Mouse (Mus musculus): ENCODE data around the gene Brca1.
"Not testable (repeated sequence)": the region's sequence is repeated elsewhere in the genome, so short reads cannot be mapped to it uniquely, and the experiment has no call there.

The Brca1 gene

DNA sequence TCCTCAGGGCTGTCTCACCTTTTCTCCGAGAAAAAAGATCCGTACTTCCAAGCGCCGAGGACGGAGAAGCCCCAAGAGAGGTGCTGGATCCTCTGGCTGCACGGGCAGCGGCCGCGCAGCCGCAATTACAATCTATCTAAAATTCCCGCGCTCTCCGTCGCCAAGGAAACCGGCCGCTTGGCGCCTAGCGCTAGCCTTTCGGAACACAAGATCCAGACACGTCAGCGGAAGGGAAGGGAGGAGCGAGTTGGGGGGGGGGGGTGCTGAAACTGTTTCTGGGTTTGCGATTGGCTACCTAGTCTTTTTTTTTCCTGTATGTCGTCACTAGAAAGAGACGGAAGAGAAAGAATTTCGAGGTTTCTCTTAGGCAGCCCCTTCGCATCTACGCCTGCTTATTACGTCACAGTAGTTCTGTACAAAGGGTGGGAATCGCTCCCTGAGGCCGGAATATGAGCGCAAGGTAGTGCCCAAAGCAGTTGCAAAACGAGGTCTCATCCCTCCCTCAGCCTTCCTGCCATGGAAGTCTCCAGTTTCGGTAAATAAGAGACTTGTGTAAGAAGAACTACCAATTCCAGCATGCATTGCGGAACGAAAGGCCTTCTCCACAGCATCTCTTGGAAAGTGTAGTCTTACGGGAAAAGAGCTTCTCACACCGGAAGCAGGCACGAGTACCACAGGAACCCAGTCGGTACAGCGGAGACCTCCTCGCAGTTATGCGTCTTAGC lies at the start of gene Brca1, which contains the start of gene Nbr1:
TSS of gene Brca1 (minus strand) at position 205 of the 725 bp plus-strand sequence.
TSS of gene Nbr1 (plus strand) at position 399 of the 725 bp plus-strand sequence.
- DNase-seq (ENCODE audit: low read depth, low spot score): peak; percentile 99

- no peak for DNase-seq (ENCODE audit: low read depth, low spot score)
Measured at GRCm38 (mm10) chr11:101599156-101599555, 47.4 kb upstream of the Brca1 start, which contains the start of gene Gm11634. Gm11634 (minus strand) TSS chr11:101599256.

DNA sequence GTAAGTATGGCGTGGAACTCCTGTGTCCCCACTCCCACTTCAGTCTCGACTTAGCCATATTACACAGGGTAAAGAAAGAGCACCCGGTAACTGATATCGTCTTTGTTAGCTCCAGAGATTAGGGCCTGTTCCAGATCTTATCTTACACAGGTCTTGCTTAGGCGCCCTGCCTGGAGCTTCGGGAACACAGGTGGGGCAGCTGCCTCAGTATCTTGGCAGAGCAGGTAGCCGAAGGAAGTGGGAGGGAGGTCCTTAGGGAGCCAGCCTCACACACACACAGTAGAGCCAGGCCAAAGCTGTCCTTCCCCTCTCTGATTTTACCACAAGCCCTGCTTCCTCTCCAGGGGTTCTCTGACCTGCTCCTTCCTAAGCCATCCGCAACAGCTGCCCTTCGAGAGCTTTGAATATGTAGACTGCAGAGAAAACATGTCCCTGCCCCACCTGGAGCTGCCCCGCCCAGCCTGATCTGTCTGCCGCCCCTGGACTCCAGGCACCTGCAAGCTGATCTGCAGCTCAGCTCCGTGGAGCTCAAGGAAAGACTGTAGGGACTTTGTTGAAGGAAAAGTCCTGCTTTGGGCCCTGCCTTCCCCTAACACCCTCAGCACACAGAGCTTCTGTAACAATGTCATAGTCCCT lies 38.4 kb upstream of the Brca1 start:
- DNase-seq (ENCODE audit: low read depth, low spot score): no peak

GRCm38 (mm10) chr11:101589444-101589843 lies 37.7 kb upstream of the Brca1 start:
- DNase-seq (ENCODE audit: low read depth, low spot score): peak; percentile 67

DNA sequence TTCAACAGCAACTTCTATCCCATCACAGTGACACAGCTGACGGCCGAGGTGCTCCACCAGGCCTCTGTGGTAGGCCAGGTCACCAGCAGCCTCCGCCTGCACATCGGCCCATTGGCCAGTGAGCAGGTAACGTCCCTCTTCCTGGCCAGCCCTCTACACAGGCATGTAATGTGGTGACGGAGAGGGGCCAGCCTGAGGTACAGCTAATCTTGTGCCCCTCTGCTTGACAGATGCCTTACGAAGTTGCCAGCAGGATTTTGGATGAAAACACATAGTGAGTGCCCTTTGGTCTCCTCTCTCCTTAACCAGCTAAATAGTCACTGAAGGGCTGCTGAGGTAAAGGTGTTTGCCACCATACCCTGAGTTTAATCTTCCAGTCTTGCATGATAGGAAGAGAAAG lies 37.1 kb upstream of the Brca1 start:
- DNase-seq (ENCODE audit: low read depth, low spot score): no peak

DNA sequence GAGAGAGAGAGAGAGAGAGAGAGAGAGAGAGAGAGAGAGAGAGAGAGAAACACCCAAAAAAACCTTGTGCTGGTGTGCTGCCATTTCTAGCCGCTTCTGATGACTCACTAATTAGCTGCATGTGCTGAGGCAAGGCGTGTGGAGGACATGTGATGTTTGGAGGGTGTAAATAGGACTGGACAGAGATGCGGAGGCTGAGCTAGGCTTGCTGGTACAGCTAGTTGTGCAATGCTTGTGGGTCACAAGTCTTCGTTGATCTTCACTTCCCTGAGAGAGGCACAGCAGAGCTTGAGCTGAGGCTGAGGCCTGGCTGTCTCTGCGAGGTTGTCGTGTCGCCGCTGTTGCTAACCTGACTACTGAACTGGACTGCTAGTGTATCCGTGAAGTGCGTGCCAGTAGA lies 35.9 kb upstream of the Brca1 start:
- peak; percentile 84 for DNase-seq (ENCODE audit: low read depth, low spot score)

DNA sequence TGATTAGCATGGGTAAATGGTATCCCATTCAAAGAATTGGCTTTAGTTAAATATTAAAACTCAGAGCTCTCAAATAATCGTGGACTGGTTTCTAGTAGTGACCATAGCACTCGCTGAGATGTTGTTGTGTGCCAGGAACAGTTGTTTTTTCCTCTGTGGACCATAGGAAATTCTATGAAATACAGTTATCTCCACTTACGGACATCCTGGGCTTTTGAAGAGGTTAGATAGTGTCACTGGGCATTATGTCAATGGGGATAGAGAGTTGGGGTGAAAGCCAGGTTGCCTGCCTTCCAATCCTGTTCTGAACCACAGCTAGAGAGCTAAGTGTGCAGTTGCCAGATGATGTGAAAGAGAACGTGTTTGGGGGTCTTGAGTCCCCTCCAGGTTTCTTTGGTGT lies 34.0 kb upstream of the Brca1 start:
- DNase-seq (ENCODE audit: low read depth, low spot score): no peak

DNA sequence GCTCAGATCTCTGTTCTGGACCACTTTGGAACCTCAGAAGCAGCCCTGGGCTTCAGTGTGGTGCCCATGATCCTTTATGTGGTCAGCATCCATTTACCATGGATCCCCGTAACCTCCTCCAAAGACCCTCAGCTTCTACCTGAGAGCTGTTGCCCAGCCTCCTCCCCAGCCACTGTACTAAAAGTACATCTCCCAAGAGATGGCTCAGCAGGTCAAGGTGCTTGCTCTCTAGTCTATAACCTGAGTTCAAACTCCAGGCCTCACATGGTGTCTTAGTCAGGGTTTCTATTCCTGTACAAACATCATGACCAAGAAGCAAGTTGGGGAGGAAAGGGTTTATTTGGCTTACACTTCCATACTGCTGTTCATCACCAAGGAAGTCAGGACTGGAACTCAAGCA lies 33.3 kb upstream of the Brca1 start:
- DNase-seq (ENCODE audit: low read depth, low spot score): not testable (repeated sequence)

- DNase-seq (ENCODE audit: low read depth, low spot score): no peak
Measured at GRCm38 (mm10) chr11:101583205-101583604, 31.4 kb upstream of the Brca1 start.

DNA sequence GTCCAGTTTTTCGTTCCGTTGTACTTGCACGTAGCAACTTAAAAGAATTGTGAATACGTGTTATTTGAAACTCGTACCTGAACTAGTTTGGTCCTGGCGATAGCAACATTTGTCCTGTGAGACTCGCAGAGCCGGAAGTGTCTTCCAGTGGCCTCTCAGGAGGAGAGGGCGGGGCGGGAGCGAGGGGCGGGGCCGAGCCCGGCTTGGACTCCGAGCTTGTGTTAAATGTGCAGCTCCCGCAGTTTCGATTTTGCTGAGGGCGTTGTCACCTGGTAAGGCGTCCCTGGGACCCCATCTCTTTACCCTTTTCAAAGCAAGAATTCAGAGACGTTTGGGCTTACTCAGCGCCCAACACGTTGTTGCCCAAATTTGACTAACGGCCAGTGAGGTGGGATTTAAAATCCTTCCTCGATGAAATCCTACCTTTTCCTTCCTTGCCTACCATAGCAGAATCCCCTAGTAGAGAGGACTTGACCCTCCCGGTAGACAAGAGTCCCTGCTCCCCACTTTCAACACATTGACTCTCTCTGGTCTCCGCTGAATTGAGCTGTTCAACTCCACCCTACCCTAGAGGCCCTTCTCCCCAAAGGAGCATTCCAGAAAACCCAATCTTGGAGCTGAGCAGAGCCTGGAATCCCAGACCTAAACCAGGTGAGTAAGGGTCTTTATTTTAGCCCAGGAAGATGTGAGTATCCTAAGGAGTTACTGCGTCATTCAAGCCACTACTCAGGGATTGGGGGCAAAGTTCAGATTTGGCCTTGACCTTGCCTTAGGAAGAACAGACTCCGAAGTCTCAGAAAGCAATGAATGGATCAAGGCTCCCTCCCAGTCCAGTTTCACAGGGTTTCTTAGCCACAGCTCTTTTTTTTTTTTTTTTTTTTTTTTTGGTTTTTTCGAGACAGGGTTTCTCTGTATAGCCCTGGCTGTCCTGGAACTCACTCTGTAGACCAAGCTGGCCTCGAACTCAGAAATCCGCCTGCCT lies 30.6 kb upstream of the Brca1 start, which contains the start of gene Tmem106a:
TSS of gene Tmem106a (plus strand) at position 189 of the 982 bp plus-strand sequence.
- DNase-seq (ENCODE audit: low read depth, low spot score): peak; percentile 25

GRCm38 (mm10) chr11:101581081-101581764 lies 29.5 kb upstream of the Brca1 start:
- no peak for DNase-seq (ENCODE audit: low read depth, low spot score)

DNA sequence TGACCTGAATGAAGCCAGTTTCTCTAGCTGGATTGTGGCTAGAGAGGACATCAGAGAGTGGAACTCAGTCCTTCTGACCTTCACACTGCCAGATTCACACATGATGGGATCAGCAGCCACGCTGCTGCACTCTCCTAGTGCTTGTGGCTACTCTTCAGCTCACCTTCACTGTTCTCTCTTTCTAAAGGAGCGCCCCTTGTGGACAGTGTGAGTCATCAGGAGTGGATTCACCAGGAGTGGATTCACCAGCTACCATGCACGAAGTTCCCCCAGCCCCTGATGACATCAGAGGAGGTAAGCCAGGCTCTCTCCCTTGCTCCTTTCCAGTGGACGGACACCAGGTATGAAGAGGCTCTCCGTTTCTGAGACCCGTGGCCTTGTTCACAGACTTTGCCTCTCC lies 24.4 kb upstream of the Brca1 start:
- DNase-seq (ENCODE audit: low read depth, low spot score): no peak

GRCm38 (mm10) chr11:101568421-101568820 lies 16.7 kb upstream of the Brca1 start:
- DNase-seq (ENCODE audit: low read depth, low spot score): no peak

DNA sequence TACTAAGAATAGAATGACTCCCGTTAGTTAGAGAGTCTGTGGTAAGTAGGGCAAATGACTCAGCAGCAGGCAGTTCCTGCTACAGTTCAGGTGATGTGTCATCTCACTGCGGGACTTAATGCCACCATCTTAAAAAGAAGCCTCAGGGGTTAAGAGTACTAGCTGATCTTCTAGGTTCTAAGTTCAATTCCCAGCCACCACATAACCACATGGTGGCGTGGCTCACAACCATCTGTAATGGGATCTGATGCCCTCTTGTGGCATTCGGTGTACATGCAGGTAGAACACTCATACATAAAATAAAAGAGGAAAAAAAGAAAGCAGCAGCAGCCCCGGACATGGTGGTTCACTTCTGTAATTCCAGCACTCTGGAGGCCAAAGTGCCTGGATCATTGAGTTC lies 10.6 kb upstream of the Brca1 start:
- DNase-seq (ENCODE audit: low read depth, low spot score): peak; percentile 71

GRCm38 (mm10) chr11:101556954-101557353 lies 5.2 kb upstream of the Brca1 start:
- DNase-seq (ENCODE audit: low read depth, low spot score): no peak

- no peak for DNase-seq (ENCODE audit: low read depth, low spot score)
Measured at GRCm38 (mm10) chr11:101556541-101556940, 4.8 kb upstream of the Brca1 start.

GRCm38 (mm10) chr11:101553354-101553930 lies 1.7 kb upstream of the Brca1 start:
- no peak for DNase-seq (ENCODE audit: low read depth, low spot score)

DNA sequence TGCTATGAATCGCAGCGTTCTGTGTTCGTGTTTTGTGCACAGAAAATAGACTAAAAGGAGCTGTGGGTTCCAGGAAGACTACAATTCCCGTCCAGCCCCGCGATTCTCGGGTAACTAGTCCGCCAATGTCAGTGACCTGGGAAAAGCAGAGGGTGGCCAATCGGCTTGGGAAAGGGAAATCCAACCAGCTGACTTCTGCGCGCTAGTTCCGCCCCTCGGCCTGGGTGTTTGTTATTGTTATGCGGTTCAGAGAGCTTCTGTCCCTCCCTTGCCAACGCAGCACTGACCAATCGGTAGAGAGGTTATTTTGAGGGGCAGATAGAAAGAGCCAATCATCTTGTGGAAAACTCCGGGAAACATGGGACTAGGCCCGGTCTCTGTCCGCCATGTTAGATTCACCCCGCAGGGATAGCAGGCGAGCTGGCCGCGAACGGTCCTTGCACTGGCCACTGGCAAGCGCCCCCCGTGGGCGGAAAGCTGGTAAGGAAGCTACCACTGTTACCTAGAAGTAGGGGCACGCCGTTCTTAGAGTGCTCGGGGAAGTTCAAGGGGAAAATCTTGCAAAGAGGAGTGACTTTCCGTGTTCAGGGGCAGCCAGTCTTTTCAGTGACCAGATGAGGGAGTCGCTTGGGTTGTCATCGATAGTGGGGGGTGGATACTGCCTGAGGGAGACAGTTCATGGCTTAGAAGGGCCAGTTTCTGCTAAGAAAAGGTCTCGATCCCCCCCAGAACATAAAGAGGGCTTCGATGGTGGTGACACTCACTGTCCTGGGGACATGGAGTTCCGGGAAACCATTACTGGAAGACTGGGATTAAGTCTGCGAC lies 933 bp upstream of the Brca1 start:
- DNase-seq (ENCODE audit: low read depth, low spot score): peak; percentile 100

GRCm38 (mm10) chr11:101548526-101548925 lies 3.2 kb downstream of the Brca1 start:
- DNase-seq (ENCODE audit: low read depth, low spot score): no peak

GRCm38 (mm10) chr11:101544132-101544531 lies 7.6 kb downstream of the Brca1 start:
- DNase-seq (ENCODE audit: low read depth, low spot score): peak; percentile 71

All from brain, adult 2 months (tissue).